Mouse (Mus musculus): ENCODE measurements at regions not wholly inside any gene's neighbourhood (a gene's known extent, or its start where the extent isn't known, plus 50 kb on each side); places are given as distances from the start of the nearest gene placed in this dataset.
"Not testable (repeated sequence)": the region's sequence is repeated elsewhere in the genome, so short reads cannot be mapped to it uniquely, and the experiment has no call there.

DNA sequence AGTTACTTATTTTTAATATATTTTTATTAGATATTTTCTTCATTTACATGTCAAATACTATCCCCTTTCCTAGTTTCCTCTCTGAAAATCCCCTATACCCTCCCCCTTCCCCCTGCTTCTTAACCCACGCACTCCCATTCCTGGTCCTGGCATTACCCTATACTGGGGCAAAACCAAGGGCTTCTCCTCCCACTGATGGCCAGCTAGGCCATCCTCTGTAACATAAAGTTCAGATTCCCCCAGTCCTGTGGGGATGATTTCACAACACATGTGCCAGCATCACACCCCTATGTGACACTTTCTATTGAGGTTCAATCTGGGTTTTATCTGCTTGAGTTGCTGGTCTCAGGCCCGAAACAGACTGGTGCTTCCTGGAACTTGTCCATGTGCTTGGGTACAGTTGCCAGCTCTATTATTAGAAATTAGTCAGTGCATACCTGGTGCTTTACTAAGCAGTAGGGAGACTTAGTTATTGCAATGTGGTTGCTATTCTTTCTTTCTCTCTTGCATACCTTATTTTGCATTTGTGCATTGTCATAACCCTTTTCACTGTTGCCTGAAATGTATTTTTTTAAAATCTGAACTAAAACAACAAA is 295.5 kb downstream of the Grxcr1 start:
- no peaks in the 10 kb centered on the region for H3K4me1 ChIP-seq (ENCODE audit: control insufficient read depth, insufficient read depth, low read length)
- 84% methylated on average over 2 of the region's 2 CpGs for WGBS
- no peak for ATAC-seq
- no peak overlapping the region for H3K4me3 ChIP-seq (ENCODE audit: low read depth, low read length)
- no peak overlapping the region for H3K4me2 ChIP-seq (ENCODE audit: low read length)
- H3K27ac ChIP-seq (ENCODE audit: low read length): no peak overlapping the region
- H3K9ac ChIP-seq (ENCODE audit: low read depth, low read length): no peak overlapping the region
- no peaks in the 10 kb centered on the region for H3K36me3 ChIP-seq (ENCODE audit: control insufficient read depth, insufficient read depth, low read length)
- H3K9me3 ChIP-seq (replicated peaks; ENCODE audit: control insufficient read depth, low read length, poor library complexity, severe bottlenecking): no peaks in the 10 kb centered on the region
- no peaks in the 10 kb centered on the region for H3K27me3 ChIP-seq (ENCODE audit: control insufficient read depth, insufficient read depth, low read depth, low read length)

DNA sequence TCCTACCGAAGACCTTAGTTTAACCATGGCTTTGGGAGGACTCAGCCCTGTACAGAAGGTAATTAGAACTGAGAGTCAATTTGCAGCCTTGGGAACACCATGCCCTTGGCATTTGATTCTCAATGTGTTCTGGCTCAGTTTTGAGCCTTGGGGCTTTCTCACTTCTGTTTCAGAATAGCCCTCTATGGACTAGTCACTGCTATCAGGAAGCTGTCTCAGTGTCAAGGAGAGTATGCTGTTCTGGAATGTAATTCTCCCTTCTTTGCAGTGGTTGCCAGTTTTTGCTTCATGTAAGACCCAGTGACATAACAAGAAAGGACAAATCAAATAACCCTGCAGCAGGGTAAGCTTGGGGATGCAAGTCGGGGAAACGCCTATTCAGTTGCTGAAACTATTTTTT is 297.7 kb downstream of the Grxcr1 start:
- H3K4me3 ChIP-seq (ENCODE audit: low read depth, low read length): no peak overlapping the region
- peak; percentile 56; the same call in 1 of the 2 replicates for ATAC-seq
- no peaks in the 10 kb centered on the region for H3K4me1 ChIP-seq (ENCODE audit: control insufficient read depth, insufficient read depth, low read length)
- H3K36me3 ChIP-seq (ENCODE audit: control insufficient read depth, insufficient read depth, low read length): no peaks in the 10 kb centered on the region
- H3K9ac ChIP-seq (ENCODE audit: low read depth, low read length): no peak overlapping the region
- WGBS: 65% methylated on average over 3 of the region's 3 CpGs
- no peaks in the 10 kb centered on the region for H3K9me3 ChIP-seq (replicated peaks; ENCODE audit: control insufficient read depth, low read length, poor library complexity, severe bottlenecking)
- no peak overlapping the region for H3K27ac ChIP-seq (ENCODE audit: low read length)
- H3K27me3 ChIP-seq (ENCODE audit: control insufficient read depth, insufficient read depth, low read depth, low read length): no peaks in the 10 kb centered on the region
- H3K4me2 ChIP-seq (ENCODE audit: low read length): no peak overlapping the region

DNA sequence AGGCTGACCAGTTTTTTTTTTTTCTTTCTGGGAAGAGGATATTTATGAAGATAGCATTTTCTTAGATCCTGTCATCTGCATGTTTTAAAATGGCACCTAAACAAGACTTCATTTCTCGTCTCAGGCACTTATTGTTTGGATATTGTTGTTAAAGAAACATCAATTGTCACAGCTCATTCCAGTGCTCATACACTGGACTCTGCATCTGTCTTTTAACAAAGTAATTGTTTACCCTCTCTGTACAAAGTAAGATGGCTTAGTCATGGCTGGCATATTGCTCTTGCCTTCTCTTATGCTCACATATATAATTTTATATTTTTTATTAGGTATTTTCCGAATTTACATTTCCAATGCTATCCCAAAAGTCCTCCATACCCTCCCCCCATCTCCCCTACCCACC is 298.2 kb downstream of the Grxcr1 start:
- H3K4me3 ChIP-seq (ENCODE audit: low read depth, low read length): no peak overlapping the region
- no peak overlapping the region for H3K27ac ChIP-seq (ENCODE audit: low read length)
- 68% methylated on average over 2 of the region's 2 CpGs for WGBS
- no peak for ATAC-seq
- H3K27me3 ChIP-seq (ENCODE audit: control insufficient read depth, insufficient read depth, low read depth, low read length): no peaks in the 10 kb centered on the region
- H3K9me3 ChIP-seq (replicated peaks; ENCODE audit: control insufficient read depth, low read length, poor library complexity, severe bottlenecking): no peaks in the 10 kb centered on the region
- H3K9ac ChIP-seq (ENCODE audit: low read depth, low read length): no peak overlapping the region
- H3K4me2 ChIP-seq (ENCODE audit: low read length): no peak overlapping the region
- no peaks in the 10 kb centered on the region for H3K36me3 ChIP-seq (ENCODE audit: control insufficient read depth, insufficient read depth, low read length)
- no peaks in the 10 kb centered on the region for H3K4me1 ChIP-seq (ENCODE audit: control insufficient read depth, insufficient read depth, low read length)

DNA sequence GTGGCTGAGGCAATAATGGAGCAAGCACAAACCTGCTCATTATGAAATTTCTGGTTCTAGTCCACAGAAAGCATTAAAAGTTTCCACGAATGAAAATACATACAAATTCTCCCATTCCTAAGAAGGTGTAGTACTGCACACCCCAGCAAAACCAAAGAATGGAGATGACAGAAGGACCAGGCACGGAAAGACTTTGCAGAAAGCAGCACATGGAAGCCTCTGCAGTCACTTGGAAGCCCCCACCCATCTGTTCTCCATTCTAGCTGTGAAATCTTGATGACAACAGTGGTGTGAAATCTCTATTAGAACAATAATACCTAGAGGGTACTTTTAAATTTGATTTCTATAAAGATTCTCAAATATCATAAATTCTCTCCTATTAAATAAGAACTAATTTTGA is 319.3 kb downstream of the Grxcr1 start:
- Histone ChIP-seq H3K36me3 (ENCODE audit: control insufficient read depth, insufficient read depth, low read length) (no peaks in the 10 kb centered on the region), H3K4me3 (ENCODE audit: low read depth, low read length) (no peak overlapping the region), H3K27me3 (ENCODE audit: control insufficient read depth, insufficient read depth, low read depth, low read length) (no peaks in the 10 kb centered on the region), H3K9ac (ENCODE audit: low read depth, low read length) (no peak overlapping the region), H3K27ac (ENCODE audit: low read length) (no peak overlapping the region), H3K9me3 (replicated peaks; ENCODE audit: control insufficient read depth, low read length, poor library complexity, severe bottlenecking) (no peaks in the 10 kb centered on the region), H3K4me1 (ENCODE audit: control insufficient read depth, insufficient read depth, low read length) (no peaks in the 10 kb centered on the region), H3K4me2 (ENCODE audit: low read length) (no peak overlapping the region)
- 67% methylated on average over 2 of the region's 2 CpGs for WGBS
- no peak for ATAC-seq

DNA sequence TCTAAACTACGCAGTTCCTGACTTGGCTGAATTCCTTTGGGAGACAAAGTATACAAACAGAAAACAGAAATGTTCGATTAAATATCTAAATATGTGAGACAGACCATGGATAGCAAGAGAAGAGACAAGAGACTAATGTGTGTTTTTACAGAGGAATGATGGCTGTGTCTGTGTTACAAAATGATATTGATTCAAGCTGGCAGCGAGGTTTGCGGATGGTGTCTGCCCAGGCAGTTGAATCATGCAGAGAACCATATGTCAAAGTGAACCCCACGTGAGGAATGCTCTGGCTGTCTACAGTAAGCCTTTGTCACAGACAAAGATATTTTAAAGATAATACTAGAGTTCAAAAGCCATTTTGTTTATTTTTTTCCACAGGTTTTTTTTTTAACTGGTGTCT is 320.2 kb downstream of the Grxcr1 start:
- Histone ChIP-seq H3K9me3 (replicated peaks; ENCODE audit: control insufficient read depth, low read length, poor library complexity, severe bottlenecking) (no peaks in the 10 kb centered on the region), H3K27ac (ENCODE audit: low read length) (no peak overlapping the region), H3K36me3 (ENCODE audit: control insufficient read depth, insufficient read depth, low read length) (no peaks in the 10 kb centered on the region), H3K4me3 (ENCODE audit: low read depth, low read length) (no peak overlapping the region), H3K4me2 (ENCODE audit: low read length) (no peak overlapping the region), H3K27me3 (ENCODE audit: control insufficient read depth, insufficient read depth, low read depth, low read length) (no peaks in the 10 kb centered on the region), H3K4me1 (ENCODE audit: control insufficient read depth, insufficient read depth, low read length) (no peaks in the 10 kb centered on the region), H3K9ac (ENCODE audit: low read depth, low read length) (no peak overlapping the region)
- WGBS: 56% methylated on average over 5 of the region's 5 CpGs
- ATAC-seq: no peak

DNA sequence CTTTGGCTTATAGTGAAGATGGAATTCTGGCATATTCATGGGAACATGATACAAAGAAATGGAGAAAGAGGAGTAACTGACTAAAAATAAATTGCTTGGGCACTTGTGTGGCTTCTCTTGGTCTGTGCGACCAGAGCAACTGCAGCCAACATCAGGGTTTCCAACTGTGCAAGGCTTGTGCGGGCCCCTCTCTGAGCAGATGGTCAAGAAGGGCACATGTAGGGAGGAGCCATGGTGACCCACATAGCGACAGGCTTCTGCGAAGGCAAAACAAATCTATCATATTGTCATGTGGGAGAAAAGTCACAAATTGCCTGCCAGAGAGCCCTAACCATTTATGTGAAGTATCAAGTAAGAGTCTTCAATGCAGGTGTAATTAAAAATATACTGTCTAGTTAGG is 321.6 kb downstream of the Grxcr1 start:
- Histone ChIP-seq H3K9me3 (replicated peaks; ENCODE audit: control insufficient read depth, low read length, poor library complexity, severe bottlenecking) (no peaks in the 10 kb centered on the region), H3K4me1 (ENCODE audit: control insufficient read depth, insufficient read depth, low read length) (no peaks in the 10 kb centered on the region), H3K9ac (ENCODE audit: low read depth, low read length) (no peak overlapping the region), H3K36me3 (ENCODE audit: control insufficient read depth, insufficient read depth, low read length) (no peaks in the 10 kb centered on the region), H3K4me2 (ENCODE audit: low read length) (no peak overlapping the region), H3K4me3 (ENCODE audit: low read depth, low read length) (no peak overlapping the region), H3K27ac (ENCODE audit: low read length) (no peak overlapping the region), H3K27me3 (ENCODE audit: control insufficient read depth, insufficient read depth, low read depth, low read length) (no peaks in the 10 kb centered on the region)
- no peak for ATAC-seq
- WGBS: 82% methylated on average over 4 of the region's 4 CpGs

DNA sequence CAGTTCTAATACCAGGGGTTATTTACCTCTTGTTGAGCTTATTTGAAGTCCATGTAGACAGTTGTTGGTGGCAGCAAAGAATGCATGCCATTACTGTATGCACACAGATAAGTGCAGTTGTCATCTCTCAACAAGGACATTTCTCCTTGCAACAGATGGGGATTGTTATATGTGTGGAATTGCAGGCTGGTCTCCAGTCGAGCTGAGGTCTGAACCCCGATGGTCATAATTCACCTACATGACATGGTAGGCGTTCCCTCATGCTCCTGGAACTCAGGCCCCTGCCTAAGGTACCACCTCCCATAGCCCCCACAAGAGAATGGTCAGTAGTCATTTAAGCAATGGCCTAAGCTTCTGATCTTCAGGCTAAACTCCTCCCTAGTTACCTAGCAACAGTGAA is 322.2 kb downstream of the Grxcr1 start:
- not testable (repeated sequence) for H3K9ac ChIP-seq (ENCODE audit: low read depth, low read length); ATAC-seq; H3K27ac ChIP-seq (ENCODE audit: low read length); H3K4me1 ChIP-seq (ENCODE audit: control insufficient read depth, insufficient read depth, low read length); H3K9me3 ChIP-seq (replicated peaks; ENCODE audit: control insufficient read depth, low read length, poor library complexity, severe bottlenecking); H3K4me3 ChIP-seq (ENCODE audit: low read depth, low read length); H3K27me3 ChIP-seq (ENCODE audit: control insufficient read depth, insufficient read depth, low read depth, low read length); H3K4me2 ChIP-seq (ENCODE audit: low read length); H3K36me3 ChIP-seq (ENCODE audit: control insufficient read depth, insufficient read depth, low read length)
- WGBS: 79% methylated on average over 3 of the region's 3 CpGs

DNA sequence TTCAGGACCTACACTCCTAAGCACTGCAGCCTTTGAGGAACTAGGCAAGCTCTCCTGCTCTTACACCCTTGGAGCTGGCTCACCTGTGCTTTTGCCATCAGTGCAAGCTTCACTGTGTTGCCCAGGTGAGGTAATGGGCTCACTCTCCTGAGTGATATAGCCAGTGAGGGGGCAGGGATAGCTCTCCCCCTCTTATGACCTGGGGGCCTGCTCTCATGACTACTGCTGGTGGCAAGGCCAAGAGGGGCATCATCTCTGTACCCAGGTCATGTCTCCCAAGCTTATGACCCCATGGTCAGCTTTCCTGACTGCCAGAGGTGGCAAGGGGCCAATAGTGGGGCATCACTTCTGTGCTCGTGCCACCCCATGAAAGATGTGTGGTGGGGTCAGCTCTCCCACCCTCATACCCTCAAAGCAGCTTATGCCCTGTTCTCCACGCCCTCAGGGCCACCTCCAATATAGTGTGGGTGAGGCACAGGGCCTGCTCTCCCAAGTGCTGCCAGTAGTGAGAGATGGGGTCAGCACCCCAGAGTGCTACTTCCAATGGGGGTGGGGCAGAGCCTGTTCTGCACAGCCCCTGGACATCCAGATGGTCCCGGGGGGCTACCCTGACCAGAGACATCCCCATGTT is 330.1 kb downstream of the Grxcr1 start:
- H3K9me3 ChIP-seq (replicated peaks; ENCODE audit: control insufficient read depth, low read length, poor library complexity, severe bottlenecking): no peaks in the 10 kb centered on the region
- H3K27ac ChIP-seq (ENCODE audit: low read length): no peak overlapping the region
- no peaks in the 10 kb centered on the region for H3K36me3 ChIP-seq (ENCODE audit: control insufficient read depth, insufficient read depth, low read length)
- no peaks in the 10 kb centered on the region for H3K27me3 ChIP-seq (ENCODE audit: control insufficient read depth, insufficient read depth, low read depth, low read length)
- H3K9ac ChIP-seq (ENCODE audit: low read depth, low read length): no peak overlapping the region
- ATAC-seq: peak; percentile 64; the same call in 1 of the 2 replicates
- H3K4me3 ChIP-seq (ENCODE audit: low read depth, low read length): no peak overlapping the region
- H3K4me2 ChIP-seq (ENCODE audit: low read length): no peak overlapping the region
- H3K4me1 ChIP-seq (ENCODE audit: control insufficient read depth, insufficient read depth, low read length): no peaks in the 10 kb centered on the region
- 91% methylated on average over 3 of the region's 3 CpGs for WGBS

DNA sequence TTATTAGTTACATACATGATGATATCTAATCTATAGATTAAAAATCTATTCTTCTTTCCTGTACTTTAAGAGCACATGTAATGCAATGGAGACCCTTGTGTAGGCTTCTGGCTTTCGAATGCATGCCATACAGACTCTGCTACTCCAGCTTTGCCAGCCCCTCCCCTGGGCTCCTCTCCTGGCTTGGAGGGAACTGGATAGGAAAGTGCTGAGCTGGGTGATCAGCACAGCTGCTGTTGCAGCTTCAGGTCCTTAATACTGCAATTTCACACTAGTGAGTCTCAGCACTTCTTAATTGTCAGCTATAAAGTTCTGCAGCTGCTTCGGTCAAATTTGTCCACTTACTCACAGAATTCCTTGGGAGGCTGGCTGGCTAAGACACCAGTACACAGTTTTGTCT is 341.4 kb downstream of the Grxcr1 start:
- Histone ChIP-seq H3K27me3 (ENCODE audit: control insufficient read depth, insufficient read depth, low read depth, low read length) (no peaks in the 10 kb centered on the region), H3K4me1 (ENCODE audit: control insufficient read depth, insufficient read depth, low read length) (no peaks in the 10 kb centered on the region), H3K9ac (ENCODE audit: low read depth, low read length) (no peak overlapping the region), H3K4me2 (ENCODE audit: low read length) (no peak overlapping the region), H3K9me3 (replicated peaks; ENCODE audit: control insufficient read depth, low read length, poor library complexity, severe bottlenecking) (no peaks in the 10 kb centered on the region), H3K27ac (ENCODE audit: low read length) (no peak overlapping the region), H3K36me3 (ENCODE audit: control insufficient read depth, insufficient read depth, low read length) (no peaks in the 10 kb centered on the region), H3K4me3 (ENCODE audit: low read depth, low read length) (no peak overlapping the region)
- 84% methylated on average over 2 of the region's 2 CpGs for WGBS
- no peak for ATAC-seq
